Mouse (Mus musculus): ENCODE results near the gene Gstm2. TPM values are rescaled to one million over a fixed set of nuclear protein-coding genes. Genes with fewer than 3 reads are reported as not detected.
"Not testable (repeated sequence)": the region's sequence is repeated elsewhere in the genome, so short reads cannot be mapped to it uniquely, and the experiment has no call there.

The Gstm2 gene
- 59.6 and 62.2 TPM in 2 replicates for polyA plus RNA-seq (2011; ENCODE audit: insufficient read length, low read depth, missing spikeins)

GRCm38 (mm10) chr3:107986041-107986562 lies at the start of gene Gstm2:
Gene Gstm2 (minus strand): TSS chr3:107986453.
- no peaks in the 10 kb centered on the region for H3K4me1 ChIP-seq (ENCODE audit: control insufficient read depth, insufficient read depth, low read length)
- no peak for TF ChIP-seq CTCF (IDR thresholded peaks at IDR 0.05; ENCODE audit: borderline replicate concordance, insufficient read depth, low read length)
- TF ChIP-seq POLR2A (IDR thresholded peaks at IDR 0.05; ENCODE audit: low read depth, low read length): peak; percentile 73
- 0 out of 2 replicates have a peak within 1 kb of the TSS, but pooled peaks have one; percentile 7 for H3K4me3 ChIP-seq (ENCODE audit: insufficient read depth, low read length)
- 0 out of 2 replicates have a peak within 1 kb of the TSS, but pooled peaks have one; percentile 9 for H3K27ac ChIP-seq (ENCODE audit: insufficient read depth, low read length)

- Histone ChIP-seq H3K4me3 (ENCODE audit: insufficient read depth, low read length) (no peak overlapping the region), H3K27ac (ENCODE audit: insufficient read depth, low read length) (no peak overlapping the region), H3K4me1 (ENCODE audit: control insufficient read depth, insufficient read depth, low read length) (no peaks in the 10 kb centered on the region)
- no peak for TF ChIP-seq POLR2A (IDR thresholded peaks at IDR 0.05; ENCODE audit: low read depth, low read length)
- TF ChIP-seq CTCF (IDR thresholded peaks at IDR 0.05; ENCODE audit: borderline replicate concordance, insufficient read depth, low read length): no peak
These were observed 46.9 kb upstream of the Gstm2 start for GRCm38 (mm10) chr3:108033156-108033555.

- no peak for TF ChIP-seq CTCF (IDR thresholded peaks at IDR 0.05; ENCODE audit: borderline replicate concordance, insufficient read depth, low read length)
- no peak for TF ChIP-seq POLR2A (IDR thresholded peaks at IDR 0.05; ENCODE audit: low read depth, low read length)
- no peak overlapping the region for H3K4me3 ChIP-seq (ENCODE audit: insufficient read depth, low read length)
- H3K27ac ChIP-seq (ENCODE audit: insufficient read depth, low read length): no peak overlapping the region
- no peaks in the 10 kb centered on the region for H3K4me1 ChIP-seq (ENCODE audit: control insufficient read depth, insufficient read depth, low read length)
These were observed 45.9 kb upstream of the Gstm2 start for GRCm38 (mm10) chr3:108032113-108032512.

- Histone ChIP-seq H3K4me3 (ENCODE audit: insufficient read depth, low read length) (no peak overlapping the region), H3K27ac (ENCODE audit: insufficient read depth, low read length) (no peak overlapping the region), H3K4me1 (ENCODE audit: control insufficient read depth, insufficient read depth, low read length) (no peaks in the 10 kb centered on the region)
- no peak for TF ChIP-seq CTCF (IDR thresholded peaks at IDR 0.05; ENCODE audit: borderline replicate concordance, insufficient read depth, low read length)
- no peak for TF ChIP-seq POLR2A (IDR thresholded peaks at IDR 0.05; ENCODE audit: low read depth, low read length)
These were observed 42.5 kb upstream of the Gstm2 start for GRCm38 (mm10) chr3:108028641-108029365.

- Histone ChIP-seq H3K27ac (ENCODE audit: insufficient read depth, low read length) (no peak overlapping the region), H3K4me1 (ENCODE audit: control insufficient read depth, insufficient read depth, low read length) (no peaks in the 10 kb centered on the region), H3K4me3 (ENCODE audit: insufficient read depth, low read length) (no peak overlapping the region)
- TF ChIP-seq CTCF (IDR thresholded peaks at IDR 0.05; ENCODE audit: borderline replicate concordance, insufficient read depth, low read length) (no peak), POLR2A (IDR thresholded peaks at IDR 0.05; ENCODE audit: low read depth, low read length) (no peak)
These were observed 40.3 kb upstream of the Gstm2 start for GRCm38 (mm10) chr3:108026597-108026996.

GRCm38 (mm10) chr3:108026049-108026448 lies 39.8 kb upstream of the Gstm2 start:
- H3K4me1 ChIP-seq (ENCODE audit: control insufficient read depth, insufficient read depth, low read length): no peaks in the 10 kb centered on the region
- TF ChIP-seq CTCF (IDR thresholded peaks at IDR 0.05; ENCODE audit: borderline replicate concordance, insufficient read depth, low read length) (no peak), POLR2A (IDR thresholded peaks at IDR 0.05; ENCODE audit: low read depth, low read length) (no peak)
- H3K27ac ChIP-seq (ENCODE audit: insufficient read depth, low read length): no peak overlapping the region
- no peak overlapping the region for H3K4me3 ChIP-seq (ENCODE audit: insufficient read depth, low read length)

GRCm38 (mm10) chr3:108025318-108025717 lies 39.1 kb upstream of the Gstm2 start:
- no peak for TF ChIP-seq POLR2A (IDR thresholded peaks at IDR 0.05; ENCODE audit: low read depth, low read length)
- TF ChIP-seq CTCF (IDR thresholded peaks at IDR 0.05; ENCODE audit: borderline replicate concordance, insufficient read depth, low read length): no peak
- H3K27ac ChIP-seq (ENCODE audit: insufficient read depth, low read length): no peak overlapping the region
- H3K4me1 ChIP-seq (ENCODE audit: control insufficient read depth, insufficient read depth, low read length): no peaks in the 10 kb centered on the region
- H3K4me3 ChIP-seq (ENCODE audit: insufficient read depth, low read length): no peak overlapping the region

GRCm38 (mm10) chr3:108022650-108023049 lies 36.4 kb upstream of the Gstm2 start:
- TF ChIP-seq POLR2A (IDR thresholded peaks at IDR 0.05; ENCODE audit: low read depth, low read length) (no peak), CTCF (IDR thresholded peaks at IDR 0.05; ENCODE audit: borderline replicate concordance, insufficient read depth, low read length) (no peak)
- H3K4me3 ChIP-seq (ENCODE audit: insufficient read depth, low read length): no peak overlapping the region
- no peaks in the 10 kb centered on the region for H3K4me1 ChIP-seq (ENCODE audit: control insufficient read depth, insufficient read depth, low read length)
- no peak overlapping the region for H3K27ac ChIP-seq (ENCODE audit: insufficient read depth, low read length)

- not testable (repeated sequence) for H3K4me3 ChIP-seq (ENCODE audit: insufficient read depth, low read length); H3K4me1 ChIP-seq (ENCODE audit: control insufficient read depth, insufficient read depth, low read length); H3K27ac ChIP-seq (ENCODE audit: insufficient read depth, low read length)
These were observed 34.2 kb upstream of the Gstm2 start for GRCm38 (mm10) chr3:108020351-108021022.

GRCm38 (mm10) chr3:108019226-108019625 lies 33.0 kb upstream of the Gstm2 start:
- not testable (repeated sequence) for H3K27ac ChIP-seq (ENCODE audit: insufficient read depth, low read length); H3K4me1 ChIP-seq (ENCODE audit: control insufficient read depth, insufficient read depth, low read length); H3K4me3 ChIP-seq (ENCODE audit: insufficient read depth, low read length)

Measured in embryonic fibroblast, embryonic 13.5 days (primary cell).